Mouse (Mus musculus) right cerebral cortex, postnatal 10 days (tissue): ENCODE measurements around the gene Ccdc85c.

Experiments used
- DNase-seq, 2 experiments: peaks; one replicate each; pipeline ENCODE4 v3.0.0; 2021; ENCODE audit warnings: low spot score in 2 of 2

Ccdc85c gene

GRCm38 (mm10) chr12:108217572-108217971 is 57.7 kb downstream of the Ccdc85c start:
- peak in 1 of 2 experiments; percentile 69 for DNase-seq

DNA sequence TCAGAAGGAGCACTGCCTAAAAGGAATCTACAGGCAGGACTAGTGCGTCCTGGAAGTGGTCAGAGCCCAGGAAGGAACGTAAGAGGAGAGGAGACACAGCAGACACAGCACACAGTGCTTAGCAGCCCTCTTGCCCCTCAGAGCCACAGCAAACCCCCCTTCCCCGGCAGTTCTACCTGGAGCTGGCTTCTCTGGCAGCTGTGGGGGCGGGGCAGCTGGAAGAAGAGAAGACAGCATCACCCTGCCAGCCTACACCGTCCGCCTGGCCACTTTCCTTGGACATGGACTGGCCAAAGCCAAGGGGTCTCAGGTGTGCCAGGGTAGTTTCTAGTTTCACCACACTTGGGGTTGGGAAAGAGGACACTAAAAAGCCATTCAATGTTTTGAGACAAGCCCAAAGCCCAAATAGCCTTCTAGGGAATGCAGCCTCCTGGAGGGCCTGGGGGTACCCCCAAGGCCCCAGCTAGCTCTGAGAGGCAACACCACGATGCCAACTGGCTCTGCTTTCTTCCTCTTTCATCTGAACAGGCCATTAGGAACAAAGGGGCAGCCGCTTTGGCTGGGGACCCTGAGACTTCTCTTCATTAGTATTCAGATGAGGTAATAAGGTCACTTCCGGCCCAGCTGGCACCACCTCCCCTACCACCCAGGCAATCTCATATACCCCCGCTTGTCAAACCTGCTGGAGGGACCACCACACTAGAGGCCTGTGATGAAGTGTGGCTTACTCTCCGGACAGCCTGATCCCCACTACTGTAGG is 58.4 kb downstream of the Ccdc85c start:
- DNase-seq = no peak

GRCm38 (mm10) chr12:108215090-108215489 is 60.1 kb downstream of the Ccdc85c start:
- no peak for DNase-seq

DNA sequence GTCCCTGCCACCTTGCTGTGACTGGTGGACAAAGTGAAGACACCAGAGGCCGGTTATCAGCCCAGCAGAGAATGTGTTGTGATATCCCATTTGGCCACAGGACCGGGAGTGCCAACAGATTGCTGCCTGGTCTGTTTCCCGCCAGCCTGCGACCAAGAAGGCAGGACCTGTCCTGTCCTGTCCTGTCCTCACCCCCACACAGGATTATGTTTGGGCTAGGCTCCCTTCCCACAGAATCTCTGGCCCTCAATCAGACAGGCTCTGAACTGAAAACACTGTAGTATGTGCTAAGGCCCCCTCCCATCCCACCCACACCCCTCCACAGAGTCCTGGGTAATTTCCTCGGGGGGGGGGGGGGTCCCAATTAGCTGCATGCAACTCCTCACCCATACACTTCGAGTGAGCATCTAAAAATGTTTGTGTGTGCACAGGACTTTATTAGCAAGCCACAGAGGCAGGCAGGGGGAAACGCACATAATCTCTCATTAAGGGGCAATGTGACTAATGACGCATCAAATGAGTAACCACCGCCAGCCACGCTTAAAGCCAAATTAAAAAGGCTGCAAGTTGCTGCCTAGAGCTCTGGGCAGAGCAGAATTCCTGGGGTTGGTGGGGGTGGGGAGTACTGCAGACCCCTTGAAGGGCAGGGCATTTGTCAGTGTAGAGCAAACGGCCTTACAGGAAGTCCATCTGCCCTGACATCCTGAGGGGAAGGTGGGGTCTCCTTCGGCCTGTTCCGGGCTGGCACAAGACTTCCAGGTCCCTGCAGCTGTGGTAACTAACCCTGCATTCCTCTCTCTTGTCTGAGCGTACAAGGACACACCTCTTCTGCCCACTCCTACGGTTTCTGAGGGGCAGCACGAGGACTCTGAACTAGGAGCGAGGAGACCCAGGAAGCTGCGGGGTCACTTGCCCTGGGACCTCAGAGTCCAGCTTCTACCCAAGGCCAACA is 61.9 kb downstream of the Ccdc85c start:
- DNase-seq = no peak

DNA sequence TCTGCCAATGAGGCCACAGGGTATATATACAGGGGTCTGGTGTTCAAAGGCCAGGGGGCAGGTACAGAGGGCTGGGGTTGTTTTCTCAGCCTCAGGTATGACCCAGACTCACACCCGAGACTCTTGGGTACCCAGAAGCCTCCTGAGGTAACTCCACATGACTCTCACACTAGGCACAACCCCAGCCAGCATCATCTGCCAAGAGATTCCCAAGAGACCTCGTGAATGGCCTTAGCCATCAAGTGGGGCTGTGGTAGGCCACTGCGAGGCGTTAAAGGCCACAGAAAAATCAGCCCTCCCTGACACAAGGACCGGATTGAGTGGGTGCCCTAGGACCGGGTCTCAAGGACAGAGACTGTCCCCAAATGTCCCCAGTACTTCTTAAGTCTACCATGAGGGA is 62.7 kb downstream of the Ccdc85c start:
- no peak for DNase-seq

DNA sequence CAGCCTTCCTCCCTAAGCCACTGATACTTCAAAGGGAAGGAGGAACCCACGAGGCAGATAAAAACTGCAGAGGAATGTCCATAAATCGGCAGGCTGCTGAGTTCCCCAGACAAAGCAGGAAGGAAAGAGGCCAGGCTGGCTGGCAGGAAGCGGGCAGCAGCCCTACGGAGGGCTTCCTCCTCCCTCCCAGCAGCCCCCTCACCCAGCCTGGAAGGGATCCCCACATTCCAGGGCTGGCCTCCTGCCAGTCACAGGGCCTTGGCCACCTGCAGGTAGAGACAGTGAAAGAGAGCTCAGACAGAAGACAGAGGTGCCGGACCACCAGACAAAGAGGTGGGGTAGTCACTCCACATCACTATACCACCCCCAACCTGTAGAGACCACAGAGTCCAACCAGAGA is 63.2 kb downstream of the Ccdc85c start:
- no peak for DNase-seq

DNA sequence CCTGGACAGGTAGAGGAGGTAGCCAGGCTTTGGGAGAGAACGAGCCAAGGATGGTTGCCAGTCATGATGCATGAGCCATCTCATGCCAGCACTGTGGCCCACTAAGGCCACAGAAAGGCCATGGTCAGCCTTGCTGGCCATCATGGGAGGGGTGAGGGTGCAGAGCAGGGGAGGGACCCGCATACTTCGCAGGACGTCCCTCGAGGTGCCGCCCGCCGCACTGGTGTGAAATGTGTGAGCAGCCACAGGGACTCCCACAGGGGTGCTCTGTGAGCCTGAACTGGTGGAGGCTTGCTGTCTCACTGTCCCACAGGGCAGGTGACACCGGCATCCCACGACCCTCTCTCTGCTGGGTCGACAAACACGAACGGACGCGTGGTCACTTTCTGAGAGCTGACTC is 64.6 kb downstream of the Ccdc85c start:
- no peak for DNase-seq

- peak; percentile 74 to 84 for DNase-seq
These were observed 66.3 kb downstream of the Ccdc85c start for GRCm38 (mm10) chr12:108208726-108209438.

DNA sequence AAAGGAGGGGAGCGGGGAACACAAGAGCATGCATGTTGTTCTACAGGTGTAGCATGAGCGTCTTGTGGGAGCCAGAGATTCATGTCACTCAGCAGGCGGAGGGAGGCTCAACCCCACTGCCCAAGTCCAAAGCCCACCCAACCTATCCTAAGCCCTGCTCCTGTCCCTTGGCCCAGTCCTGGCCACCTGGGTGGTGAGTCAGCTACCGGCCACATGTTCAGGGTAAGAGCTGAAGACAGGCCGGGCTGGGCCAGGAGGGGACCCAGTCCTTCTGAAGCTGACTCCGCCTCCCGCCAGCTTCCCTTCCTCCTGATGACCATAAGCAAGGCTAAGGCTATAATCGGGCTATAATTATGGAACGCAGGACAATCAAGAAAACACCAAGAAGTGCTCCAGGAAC is 67.0 kb downstream of the Ccdc85c start:
- no peak for DNase-seq

- DNase-seq = peak; percentile 76 to 84
These were observed 68.6 kb downstream of the Ccdc85c start for GRCm38 (mm10) chr12:108206641-108207040.

DNA sequence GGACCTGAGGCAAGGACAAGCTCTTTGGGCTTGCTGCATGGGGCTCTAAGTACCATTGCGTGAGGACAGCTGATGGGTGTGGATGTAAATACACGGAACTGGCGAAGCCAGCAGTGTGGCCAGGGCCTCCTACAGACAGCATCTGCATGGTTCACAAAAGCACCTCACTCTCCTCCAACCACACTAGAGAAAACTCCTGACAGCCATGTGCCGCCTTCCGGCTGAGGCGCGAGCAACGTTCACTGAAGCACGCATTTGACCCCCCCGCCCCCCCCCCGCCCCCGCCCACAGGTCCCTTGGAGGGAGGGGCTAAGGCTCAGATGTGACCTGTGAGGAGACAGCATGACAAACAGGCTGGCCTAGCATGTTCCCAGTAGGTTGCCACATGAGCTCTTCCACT is 70.2 kb downstream of the Ccdc85c start:
- DNase-seq = no peak

DNA sequence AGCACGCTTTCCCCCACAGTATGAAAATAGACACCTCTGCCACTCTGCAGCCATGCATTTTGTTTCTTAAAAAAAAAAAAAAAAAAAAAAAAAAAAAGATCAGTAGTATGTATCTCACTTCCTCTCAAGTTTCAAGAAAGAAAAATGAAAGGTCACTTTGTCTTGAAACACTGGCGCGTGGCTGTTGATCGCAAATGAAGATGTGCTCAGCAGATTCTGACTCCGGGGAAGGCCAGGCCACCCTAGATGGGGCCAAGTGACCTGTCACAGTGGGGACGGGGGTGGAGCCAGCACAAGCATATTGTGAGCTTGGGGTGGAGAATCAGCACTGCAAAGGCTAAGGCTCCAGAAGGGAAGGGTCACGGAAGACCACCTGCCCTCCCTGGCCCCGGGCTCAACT is 71.3 kb downstream of the Ccdc85c start:
- DNase-seq = no peak

DNA sequence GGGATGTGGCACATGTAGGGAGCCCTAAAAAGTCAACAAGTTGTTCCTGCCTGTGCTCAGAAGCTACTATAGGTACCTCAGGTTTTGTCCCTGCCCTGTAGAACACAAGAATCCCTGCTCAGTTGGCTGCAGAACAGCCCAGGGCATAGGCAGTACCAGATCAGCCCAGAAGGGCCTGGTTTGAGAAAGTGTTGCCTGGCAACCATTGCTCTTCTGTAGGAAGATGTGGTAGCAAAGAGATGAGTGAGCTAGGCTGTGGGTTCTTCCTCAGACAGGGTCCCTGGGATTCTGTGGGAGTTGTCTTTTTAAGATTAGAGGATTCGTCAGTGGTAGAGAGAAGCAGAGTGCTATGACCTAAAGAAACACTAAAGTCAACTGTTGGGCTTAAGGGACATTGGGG is 75.1 kb downstream of the Ccdc85c start:
- no peak for DNase-seq

- DNase-seq = no peak
These were observed 76.8 kb downstream of the Ccdc85c start for GRCm38 (mm10) chr12:108198447-108198846.

DNA sequence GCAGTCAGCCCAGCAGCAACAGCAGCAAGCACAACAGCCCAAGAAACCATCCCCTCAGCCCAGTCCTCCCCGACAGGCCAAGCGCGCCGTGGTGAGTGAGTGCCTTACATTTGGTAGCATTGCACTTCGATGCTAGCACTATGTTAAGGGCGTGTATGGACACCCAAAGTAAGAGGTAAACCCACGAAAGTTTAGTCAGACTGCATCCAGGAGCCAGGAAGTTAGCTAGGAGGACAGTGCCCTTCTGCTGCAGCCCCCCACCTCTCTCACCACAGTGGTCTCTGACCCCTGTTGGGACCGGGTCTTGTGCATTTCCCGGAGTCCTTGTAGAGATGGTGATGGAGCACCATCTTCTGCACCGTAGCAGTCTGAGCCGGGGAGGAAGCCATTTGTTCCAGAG is 79.5 kb downstream of the Ccdc85c start:
- no peak for DNase-seq

DNA sequence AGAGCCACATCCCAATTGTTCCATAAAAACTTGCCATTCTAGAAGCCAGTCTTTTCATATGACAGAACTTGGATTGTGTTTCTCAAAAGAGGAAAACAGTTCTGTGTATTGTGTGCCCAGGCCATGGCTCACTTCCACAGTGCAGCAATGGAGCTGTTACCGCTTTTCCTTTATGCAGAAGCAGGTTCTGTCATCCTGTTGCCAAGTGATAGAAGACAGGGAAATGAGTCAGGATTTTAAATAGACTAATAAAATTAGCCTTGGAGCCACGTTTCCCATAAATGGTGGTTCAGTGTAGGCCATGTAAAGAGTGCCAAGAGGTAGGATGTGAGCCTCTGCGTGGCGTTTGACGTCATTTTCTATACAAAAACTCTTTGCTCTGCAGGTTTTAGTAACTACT is 81.3 kb downstream of the Ccdc85c start:
- DNase-seq = no peak

DNA sequence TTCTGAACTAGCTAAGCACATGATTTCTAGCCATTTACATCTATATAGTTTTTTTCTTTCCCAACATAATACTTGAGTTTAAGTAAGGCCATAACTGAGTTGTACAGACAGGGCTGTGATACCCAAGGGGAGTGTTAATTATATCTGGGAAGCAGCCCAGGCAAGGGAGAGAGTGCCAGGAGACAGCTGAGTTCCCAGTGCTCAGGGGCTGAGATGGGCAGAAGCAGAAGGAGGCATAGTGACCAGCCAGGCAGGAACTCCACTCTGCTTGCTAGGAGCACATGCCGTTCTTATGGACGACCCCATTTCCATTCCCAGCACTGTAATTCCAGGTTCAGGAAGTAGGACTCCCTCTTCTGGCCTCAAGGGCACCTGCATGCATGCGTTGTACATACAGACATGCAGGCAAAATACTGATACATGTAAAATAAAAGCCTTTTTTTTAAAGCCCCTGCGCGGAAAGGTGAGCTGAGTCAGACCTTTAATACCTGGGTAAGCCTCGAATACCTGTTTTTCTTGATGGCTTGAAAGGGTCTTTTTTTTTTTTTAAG is 87.6 kb downstream of the Ccdc85c start:
- no peak for DNase-seq

DNA sequence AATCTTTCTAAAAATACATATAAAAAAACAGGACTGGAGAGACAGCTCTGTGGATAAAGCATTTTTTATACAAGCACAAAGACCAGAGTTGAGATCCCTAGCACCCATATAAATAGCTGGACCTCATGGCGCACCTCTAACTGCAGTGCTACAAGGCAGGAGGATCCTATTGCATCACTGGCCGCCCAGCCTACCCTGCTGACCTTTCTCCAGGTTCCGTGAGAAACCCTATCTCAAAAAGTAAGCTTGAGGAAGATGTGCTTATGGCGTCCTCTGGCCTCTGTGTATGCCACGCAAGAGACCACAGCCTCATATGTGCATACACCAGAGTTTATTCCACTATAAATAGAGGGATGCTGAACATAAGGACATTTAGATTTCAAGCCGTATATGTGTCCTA is 93.5 kb downstream of the Ccdc85c start:
- no peak for DNase-seq

DNA sequence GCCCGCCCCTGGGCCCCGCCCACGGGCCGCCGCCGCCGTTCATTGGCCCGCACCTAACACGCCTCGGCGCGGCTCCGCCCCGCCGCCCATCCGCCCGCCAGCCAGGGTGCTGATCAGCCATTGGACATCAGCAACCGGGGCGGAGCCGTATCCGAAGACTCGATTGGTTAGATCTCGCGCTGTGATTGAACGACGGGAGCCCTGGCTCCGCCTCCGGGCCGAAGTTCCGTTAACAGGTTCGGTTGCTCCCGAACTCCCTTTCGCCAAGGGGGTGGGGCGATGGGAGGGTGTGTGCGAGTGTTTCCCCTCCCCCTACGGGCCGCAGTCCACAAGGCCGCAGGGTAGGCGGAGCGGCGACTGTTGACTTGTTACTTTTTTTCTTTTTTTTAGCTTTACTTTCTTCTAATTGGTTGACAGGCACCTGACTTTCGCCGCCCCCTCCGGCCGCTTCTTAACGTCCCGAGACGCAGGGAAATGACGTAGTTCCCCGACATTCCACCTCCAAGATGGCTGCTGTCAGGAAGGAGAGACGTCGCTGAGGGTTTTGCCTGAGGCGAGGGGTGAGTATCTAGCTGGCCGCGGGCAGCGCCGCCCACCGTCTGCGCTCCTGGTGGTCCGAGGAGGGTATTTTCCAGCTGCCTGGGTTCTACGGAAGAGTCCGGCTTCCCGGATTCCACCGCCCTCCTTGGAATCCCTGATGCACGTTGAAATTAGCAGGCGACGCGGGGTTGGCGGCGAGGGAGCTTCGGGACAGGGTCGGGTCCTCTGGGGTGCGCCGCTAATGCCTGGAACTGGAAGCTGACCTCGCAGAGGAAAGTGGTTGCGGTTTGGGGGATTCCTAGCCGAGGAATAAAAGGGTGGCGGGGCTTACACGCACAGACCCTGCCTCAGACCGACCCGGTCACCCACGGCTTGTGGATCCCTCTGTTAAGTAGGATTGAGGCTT is 95.6 kb downstream of the Ccdc85c start, which contains the start of gene Ccnk:
Gene Ccnk (plus strand): TSS at position 259 of the 946 bp plus-strand sequence.
- peak; percentile 100 for DNase-seq

- no peak for DNase-seq
These were observed 96.1 kb downstream of the Ccdc85c start, which contains the start of gene Setd3 for GRCm38 (mm10) chr12:108179246-108179320. Gene Setd3 (minus strand): TSS chr12:108179314.
